Mouse (Mus musculus) cerebellum, adult (tissue): ENCODE results near the gene Sugct.
"Not testable (repeated sequence)": the region's sequence is repeated elsewhere in the genome, so short reads cannot be mapped to it uniquely, and the experiment has no call there.

Experiments
- ATAC-seq: cut with Nextera tagmentation; 2 replicates; pipeline ENCODE4 v1.9.2; 2017; ENCODE audit warnings: mild to moderate bottlenecking, moderate library complexity, mixed read lengths; ENCODE audit not compliant: insufficient number of reproducible peaks, low FRiP score, low TSS enrichment

The Sugct gene

GRCm38 (mm10) chr13:17624976-17625375, 70.4 kb downstream of the Sugct start:
- ATAC-seq, result no peak

DNA sequence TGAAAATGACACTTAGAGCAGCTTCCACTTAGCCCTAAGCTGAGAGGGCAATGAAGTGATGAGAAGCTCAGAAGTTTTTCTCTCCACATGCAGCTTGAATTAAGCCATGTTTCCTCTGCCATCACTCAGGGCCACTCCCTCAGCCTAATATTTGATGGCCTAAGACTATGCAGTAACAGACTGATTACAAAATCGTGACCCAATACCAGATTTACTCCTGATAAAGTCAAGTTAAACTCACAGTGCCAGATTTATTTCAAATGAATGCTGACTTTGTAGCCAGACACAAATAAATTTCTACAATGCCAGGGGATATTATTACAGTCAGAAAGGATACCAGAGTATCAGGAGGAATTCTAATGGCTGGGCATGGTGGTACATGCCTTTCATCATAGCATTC, 89.1 kb downstream of the Sugct start:
- ATAC-seq, result no peak

DNA sequence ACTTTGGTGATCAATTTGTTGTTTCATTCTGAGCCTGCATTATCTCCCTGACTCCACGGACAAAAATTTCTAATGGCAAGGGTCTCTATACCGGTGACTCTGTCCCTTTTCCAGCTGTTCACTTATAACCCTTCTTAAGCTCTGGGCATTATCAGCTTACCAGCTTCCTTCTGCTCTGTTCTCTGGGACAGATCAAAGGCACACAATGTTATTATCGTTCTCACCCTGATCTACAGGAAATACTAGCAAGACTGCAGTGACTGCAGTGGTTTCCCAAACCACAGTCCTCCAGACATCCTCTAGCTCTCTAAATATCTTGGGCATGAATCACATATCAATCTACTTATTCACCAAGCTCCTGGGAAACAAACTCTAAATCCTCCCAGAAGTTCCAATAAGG, 90.7 kb downstream of the Sugct start:
- no peak for ATAC-seq

GRCm38 (mm10) chr13:17603756-17604155, 91.6 kb downstream of the Sugct start:
- ATAC-seq, result no peak

- no peak for ATAC-seq
Measured at GRCm38 (mm10) chr13:17585267-17585913, 110.0 kb downstream of the Sugct start.

- no peak for ATAC-seq
Measured at GRCm38 (mm10) chr13:17584804-17585203, 110.5 kb downstream of the Sugct start.

DNA sequence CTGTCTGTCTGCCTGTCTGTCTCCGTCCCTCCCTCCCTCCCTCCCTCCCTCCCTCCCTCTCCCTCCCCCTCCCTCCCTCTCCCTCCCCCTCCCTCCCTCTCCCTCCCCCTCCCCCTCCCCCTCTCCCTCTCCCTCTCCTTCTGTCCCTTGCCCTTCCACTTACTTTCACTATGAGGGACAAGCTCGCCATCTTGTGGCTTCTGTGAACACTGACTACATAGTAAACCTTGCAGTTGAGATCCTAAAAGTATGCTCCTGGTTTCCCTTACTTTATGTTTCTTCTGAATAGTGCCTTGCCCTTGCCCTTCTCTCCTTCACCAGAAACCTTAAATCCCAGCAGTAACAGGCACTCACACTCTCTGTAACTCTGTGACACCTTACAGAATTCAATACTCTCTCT, 113.7 kb downstream of the Sugct start:
- ATAC-seq, result no peak

DNA sequence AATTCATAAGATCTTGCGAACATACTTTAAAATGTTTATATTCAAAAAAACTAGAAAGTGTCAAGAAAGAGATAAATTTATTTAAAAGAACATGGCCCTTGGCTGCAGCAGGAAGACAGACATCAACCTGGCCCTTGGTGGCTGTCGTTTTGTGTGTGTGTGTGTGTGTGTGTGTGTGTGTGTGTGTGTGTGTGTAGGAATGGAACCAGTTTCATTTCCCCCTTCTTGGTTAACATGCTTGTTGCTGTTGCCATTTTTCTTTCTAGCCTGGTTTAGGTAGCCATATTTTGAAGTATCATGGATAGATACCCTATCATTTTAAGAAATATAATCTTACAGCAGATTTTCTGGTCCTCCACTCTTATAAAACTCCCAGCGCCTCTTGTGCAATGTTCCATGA, 136.0 kb downstream of the Sugct start:
- ATAC-seq, result no peak

- ATAC-seq, result no peak
Measured at GRCm38 (mm10) chr13:17536341-17536740, 159.0 kb downstream of the Sugct start.

DNA sequence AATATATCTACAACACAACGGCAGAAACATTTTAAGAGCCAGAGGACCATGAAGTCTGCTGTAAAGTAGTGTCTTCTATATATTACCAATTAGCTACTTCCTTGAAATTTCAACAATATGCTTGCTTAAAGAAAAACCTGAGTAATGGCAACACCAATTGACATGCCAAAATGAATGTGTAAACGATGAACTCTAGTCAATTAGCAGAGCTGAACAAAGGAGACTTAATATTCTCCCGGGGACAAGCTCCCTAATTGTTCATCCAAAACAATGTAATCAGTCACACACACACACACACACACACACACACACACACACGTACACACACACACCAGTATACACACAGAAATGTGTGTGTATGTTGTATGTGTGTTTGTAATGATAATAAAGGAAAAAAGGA, 160.5 kb downstream of the Sugct start:
- ATAC-seq, result no peak

DNA sequence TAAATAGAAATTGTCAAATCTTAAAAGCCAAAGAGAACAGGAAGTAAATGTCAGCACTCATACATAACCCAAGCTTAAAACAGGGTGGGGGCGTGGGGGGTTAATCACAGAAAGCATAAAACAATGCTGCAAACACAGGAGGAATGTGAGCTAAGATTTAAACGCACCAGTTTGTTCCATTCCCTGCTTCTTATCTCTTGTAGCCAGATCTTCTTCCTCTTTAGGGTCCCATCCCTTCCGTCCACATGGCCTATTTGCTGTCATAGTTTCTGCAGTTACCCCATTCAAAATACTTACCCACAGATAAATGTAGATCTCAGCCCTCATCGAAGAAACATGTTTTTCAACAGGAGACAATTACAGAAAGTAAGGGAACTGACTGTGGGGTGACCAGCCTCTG, 160.9 kb downstream of the Sugct start:
- ATAC-seq, result no peak

DNA sequence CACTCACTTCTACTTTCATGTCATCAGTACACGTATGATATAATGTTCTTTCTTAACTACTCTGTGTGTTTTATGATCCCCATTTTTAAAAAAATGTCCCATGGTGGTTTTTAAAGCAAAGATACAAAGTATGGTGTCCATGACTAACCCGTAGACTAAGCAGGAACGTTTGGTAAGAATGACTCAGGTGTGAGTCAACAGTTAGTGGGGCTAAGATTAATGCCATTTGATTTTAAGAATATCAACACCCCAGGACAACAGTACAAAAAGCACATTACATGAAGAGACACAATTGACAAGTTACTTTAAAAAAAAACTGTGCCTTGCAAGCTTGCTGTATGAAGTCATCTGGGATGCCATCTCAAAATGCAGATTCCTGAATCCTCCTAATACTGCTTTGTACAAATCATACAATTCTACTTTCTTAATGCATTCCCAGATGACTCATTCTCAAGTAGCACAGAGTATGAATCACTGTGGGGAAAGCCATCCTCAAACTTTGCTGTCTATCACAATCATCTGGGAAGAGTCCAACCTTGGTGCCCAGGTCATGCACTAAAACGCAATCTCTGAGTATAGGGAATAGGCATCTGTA, 184.1 kb downstream of the Sugct start:
- ATAC-seq, result no peak

GRCm38 (mm10) chr13:17494936-17495335, 200.4 kb downstream of the Sugct start:
- ATAC-seq, result no peak

GRCm38 (mm10) chr13:17494056-17494574, 201.2 kb downstream of the Sugct start:
- no peak for ATAC-seq

- ATAC-seq, result not testable (repeated sequence)
Measured at GRCm38 (mm10) chr13:17457981-17458380, 237.4 kb downstream of the Sugct start.

- ATAC-seq, result peak; percentile 40; the same call in 1 of the 2 replicates
Measured at GRCm38 (mm10) chr13:17432139-17432916, 263.0 kb downstream of the Sugct start.

- ATAC-seq, result no peak
Measured at GRCm38 (mm10) chr13:17421875-17422274, 273.5 kb downstream of the Sugct start.

- no peak for ATAC-seq
Measured at GRCm38 (mm10) chr13:17420557-17420956, 274.8 kb downstream of the Sugct start.

DNA sequence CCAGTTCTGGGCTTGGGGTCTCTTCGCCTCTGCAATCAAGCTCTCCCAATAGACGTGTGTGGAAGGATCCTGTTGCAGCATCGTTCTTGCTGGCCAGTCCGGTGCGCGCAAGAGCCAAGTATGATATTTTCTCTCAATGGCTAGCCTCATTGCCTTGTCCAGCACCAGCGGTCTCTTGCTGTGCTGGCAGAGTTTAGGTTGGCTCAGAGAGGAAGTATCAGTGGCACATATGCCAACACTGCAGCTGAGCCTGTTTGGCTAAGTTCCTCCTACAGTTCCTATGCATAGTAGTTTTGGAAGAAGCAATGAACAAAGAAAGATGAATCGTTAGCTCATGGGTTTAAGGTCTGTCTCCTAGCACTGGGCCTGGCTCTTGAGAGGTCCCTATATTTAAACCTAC, 352.5 kb downstream of the Sugct start:
- ATAC-seq, result no peak

DNA sequence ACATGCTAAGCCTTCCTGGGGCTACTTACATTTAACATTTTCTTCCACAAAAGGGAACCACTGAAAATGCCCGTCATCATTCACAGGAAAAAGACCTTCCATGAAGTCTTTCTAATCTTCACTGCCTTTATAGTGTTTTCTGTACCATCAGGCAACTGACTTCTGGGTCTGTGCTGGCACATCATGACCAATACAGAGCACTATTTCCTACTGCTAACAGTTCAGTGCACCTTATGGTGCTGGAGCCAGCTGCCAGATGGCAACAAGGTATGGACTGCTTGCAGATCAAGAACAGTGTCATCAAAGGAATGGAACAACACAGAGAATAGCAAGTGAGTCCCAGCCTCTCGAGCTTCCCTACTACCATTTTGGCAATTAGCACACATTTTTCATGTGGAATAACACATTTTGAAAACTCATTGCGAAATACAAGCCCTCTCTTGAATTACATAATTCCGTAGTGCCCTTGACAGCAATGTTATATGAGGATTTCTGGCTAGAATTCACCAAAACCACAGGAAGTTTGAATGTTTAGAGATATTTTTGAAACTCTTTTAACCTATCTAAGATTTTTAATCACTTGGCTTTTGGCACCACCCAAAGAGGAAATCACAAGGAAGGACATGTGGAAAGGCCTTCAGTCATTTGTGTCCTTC, 359.3 kb downstream of the Sugct start:
- no peak for ATAC-seq

GRCm38 (mm10) chr13:17326863-17327262, 368.5 kb downstream of the Sugct start:
- ATAC-seq, result no peak
